Mouse (Mus musculus): Measurements from ENCODE around the gene Uck1. TPM values are rescaled to one million over a fixed set of nuclear protein-coding genes. Genes with fewer than 3 reads are reported as not detected.

The Uck1 gene
- total RNA-seq, 2 experiments from 2014 or later = 9.8 to 12.9 TPM

GRCm38 (mm10) chr2:32294348-32294747 lies 34.4 kb upstream of the Uck1 start:
- Histone ChIP-seq H3K27ac (peak overlapping the region; percentile 80), H3K4me3 (no peak overlapping the region)
- DNase-seq = peak; percentile 86
- intact Hi-C loops (cut with DNase I) = no loop called here
- no peak for TF ChIP-seq CTCF (IDR thresholded peaks at IDR 0.05)

GRCm38 (mm10) chr2:32289578-32289977 lies 29.6 kb upstream of the Uck1 start:
- intact Hi-C loops (cut with DNase I) = loop anchor here (5.0 kb wide), 2 partner anchors 137 to 152 kb away; partner anchors contain the start of gene Prrc2b
- Histone ChIP-seq H3K4me3 (peak overlapping the region; percentile 71), H3K27ac (peak overlapping the region; percentile 98)
- peak; percentile 70 for TF ChIP-seq CTCF (IDR thresholded peaks at IDR 0.05)
- DNase-seq = no peak

GRCm38 (mm10) chr2:32288371-32288931 lies 28.5 kb upstream of the Uck1 start:
- no peak for DNase-seq
- intact Hi-C loops (cut with DNase I) = loop anchor here (5.0 kb wide), 2 partner anchors 136 to 151 kb away; partner anchors contain the start of gene Prrc2b

GRCm38 (mm10) chr2:32287923-32288367 lies 28.0 kb upstream of the Uck1 start, which contains the start of gene Swi5:
Gene Swi5, minus strand, starts transcription at chr2:32288075.
- peak within 1 kb of the TSS; percentile 71 for H3K4me3 ChIP-seq
- intact Hi-C loops (cut with DNase I) = loop anchor here (5.0 kb wide), 2 partner anchors 136 to 151 kb away; partner anchors contain the start of gene Prrc2b
- peak within 1 kb of the TSS; percentile 98 for H3K27ac ChIP-seq
- DNase-seq = peak; percentile 99
- no peak for TF ChIP-seq CTCF (IDR thresholded peaks at IDR 0.05)

More at GRCm38 (mm10) chr2:32288371-32288931, 28.5 kb upstream of the Uck1 start:
- peak overlapping the region; percentile 71 for H3K4me3 ChIP-seq
- H3K27ac ChIP-seq = peak overlapping the region; percentile 98
- no peak for TF ChIP-seq CTCF (IDR thresholded peaks at IDR 0.05)

- intact Hi-C loops (cut with DNase I) = loop anchor here (5.0 kb wide), 2 partner anchors 135 to 150 kb away; partner anchors contain the start of gene Prrc2b
- DNase-seq = peak; percentile 20
- TF ChIP-seq CTCF (IDR thresholded peaks at IDR 0.05) = no peak
- H3K27ac ChIP-seq = peak within 1 kb of the TSS; percentile 98
- H3K4me3 ChIP-seq = peak within 1 kb of the TSS; percentile 71
Measured at GRCm38 (mm10) chr2:32287334-32287840, 27.4 kb upstream of the Uck1 start, which contains the start of gene Golga2. Gene Golga2, plus strand, starts transcription at chr2:32287384.

- DNase-seq = no peak
- Histone ChIP-seq H3K4me3 (no peak overlapping the region), H3K27ac (no peak overlapping the region)
- intact Hi-C loops (cut with DNase I) = no loop called here
- TF ChIP-seq CTCF (IDR thresholded peaks at IDR 0.05) = no peak
Measured at GRCm38 (mm10) chr2:32283986-32284385, 24.0 kb upstream of the Uck1 start.

- H3K27ac ChIP-seq = peak overlapping the region; percentile 82
- intact Hi-C loops (cut with DNase I) = no loop called here
Measured at GRCm38 (mm10) chr2:32282727-32283126, 22.8 kb upstream of the Uck1 start.

GRCm38 (mm10) chr2:32282289-32282688 lies 22.3 kb upstream of the Uck1 start:
- TF ChIP-seq CTCF (IDR thresholded peaks at IDR 0.05) = no peak
- Histone ChIP-seq H3K27ac (peak overlapping the region; percentile 82), H3K4me3 (no peak overlapping the region)
- no peak for DNase-seq
- intact Hi-C loops (cut with DNase I) = no loop called here

More at GRCm38 (mm10) chr2:32282727-32283126, 22.8 kb upstream of the Uck1 start:
- TF ChIP-seq CTCF (IDR thresholded peaks at IDR 0.05) = peak; percentile 76
- H3K4me3 ChIP-seq = no peak overlapping the region
- peak; percentile 72 for DNase-seq

GRCm38 (mm10) chr2:32275823-32276222 lies 15.9 kb upstream of the Uck1 start:
- intact Hi-C loops (cut with DNase I) = no loop called here
- Histone ChIP-seq H3K27ac (no peak overlapping the region), H3K4me3 (no peak overlapping the region)
- TF ChIP-seq CTCF (IDR thresholded peaks at IDR 0.05) = no peak
- DNase-seq = no peak

- H3K4me3 ChIP-seq = no peak overlapping the region
- H3K27ac ChIP-seq = peak overlapping the region; percentile 92; the same call in 1 of the 2 replicates
- intact Hi-C loops (cut with DNase I) = no loop called here
- DNase-seq = peak; percentile 42
- peak; percentile 64 for TF ChIP-seq CTCF (IDR thresholded peaks at IDR 0.05)
Measured at GRCm38 (mm10) chr2:32260635-32261034, 676 bp upstream of the Uck1 start.

- peak; percentile 20 for DNase-seq
- no peak for TF ChIP-seq CTCF (IDR thresholded peaks at IDR 0.05)
- intact Hi-C loops (cut with DNase I) = no loop called here
- H3K27ac ChIP-seq = peak overlapping the region; percentile 92
- peak overlapping the region; percentile 84 for H3K4me3 ChIP-seq
Measured at GRCm38 (mm10) chr2:32258887-32259533, 949 bp downstream of the Uck1 start.

- no peak overlapping the region for H3K4me3 ChIP-seq
- H3K27ac ChIP-seq = no peak overlapping the region
Measured at GRCm38 (mm10) chr2:32256273-32256672, 3.7 kb downstream of the Uck1 start.

GRCm38 (mm10) chr2:32254563-32254962 lies 5.4 kb downstream of the Uck1 start:
- intact Hi-C loops (cut with DNase I) = no loop called here
- no peak for TF ChIP-seq CTCF (IDR thresholded peaks at IDR 0.05)
- H3K27ac ChIP-seq = no peak overlapping the region
- no peak for DNase-seq
- H3K4me3 ChIP-seq = no peak overlapping the region

More at GRCm38 (mm10) chr2:32256273-32256672, 3.7 kb downstream of the Uck1 start:
- intact Hi-C loops (cut with DNase I) = no loop called here
- peak; percentile 18 for DNase-seq
- no peak for TF ChIP-seq CTCF (IDR thresholded peaks at IDR 0.05)

Measured in gastrocnemius, adult 2 months (tissue).